Comparison of ENCODE assay signal across 8 mouse cellular contexts in the genomic region with DNA sequence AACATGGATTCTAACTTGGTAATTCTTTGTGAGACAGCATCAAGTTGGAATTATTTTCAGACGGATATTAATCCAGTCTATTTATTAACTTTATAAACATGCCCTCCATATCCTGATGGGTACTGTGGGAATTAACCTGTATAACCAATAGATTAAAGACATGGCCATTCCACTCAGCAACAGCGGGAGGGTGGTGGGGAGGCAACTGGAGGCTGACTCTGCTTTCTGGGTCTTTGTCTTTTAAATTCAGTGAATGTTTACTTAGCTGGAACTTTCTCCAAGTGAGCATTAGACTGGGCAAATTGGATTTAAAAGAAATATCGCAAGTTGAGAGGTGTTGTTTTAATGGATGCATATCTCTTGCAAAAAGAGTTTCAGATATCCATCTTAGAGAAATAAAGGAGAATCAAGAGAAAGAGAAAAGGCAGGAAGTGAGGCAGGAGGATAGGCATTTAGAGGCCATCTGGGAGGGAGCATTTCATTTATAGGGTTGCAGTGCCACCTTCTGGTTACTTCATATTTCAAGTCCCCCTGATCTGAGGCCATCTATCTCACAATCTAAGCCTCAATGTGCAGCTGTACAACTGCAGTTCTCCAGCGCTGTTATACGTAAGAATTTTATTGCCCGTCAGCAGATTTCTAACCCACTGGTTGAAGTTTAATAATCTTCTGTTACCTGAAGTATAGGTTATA.
DNase-seq lines count a peak whose midpoint lies in the region; ATAC-seq lines count a peak whose summit lies in the region.

No protein-coding gene starts in this region.

- ATAC-seq in hindbrain, embryonic 16.5 days = peak; percentile 87

- no peak overlapping the region for H3K4me2 ChIP-seq in hindbrain, embryonic 16.5 days (ENCODE audit: low read length)

- no peaks in the 10 kb centered on the region for H3K9me3 ChIP-seq in forebrain, embryonic 10.5 days
- H3K9me3 ChIP-seq in hindbrain, embryonic 16.5 days (ENCODE audit: control insufficient read depth, low read length) = no peaks in the 10 kb centered on the region
- no peaks in the 10 kb centered on the region for H3K9me3 ChIP-seq in midbrain, embryonic 10.5 days (replicated peaks)

- H3K4me1 ChIP-seq in forebrain, embryonic 10.5 days = peaks cover 20% of the 10 kb centered on the region
- H3K4me1 ChIP-seq in hindbrain, embryonic 16.5 days (ENCODE audit: control insufficient read depth, insufficient read depth, low read depth, low read length) = no peaks in the 10 kb centered on the region
- peaks cover 17% of the 10 kb centered on the region for H3K4me1 ChIP-seq in midbrain, embryonic 10.5 days

- H3K9ac ChIP-seq in hindbrain, embryonic 16.5 days (ENCODE audit: low read depth, low read length) = no peak overlapping the region

- peaks cover 26% of the 10 kb centered on the region; the same call in 1 of the 2 replicates for H3K27me3 ChIP-seq in forebrain, embryonic 10.5 days (ENCODE audit: poor library complexity, severe bottlenecking)
- H3K27me3 ChIP-seq in hindbrain, embryonic 16.5 days (replicated peaks; ENCODE audit: control insufficient read depth, insufficient read depth, low read length) = no peaks in the 10 kb centered on the region
- H3K27me3 ChIP-seq in midbrain, embryonic 10.5 days (ENCODE audit: low read depth, poor library complexity, severe bottlenecking) = peaks cover 3% of the 10 kb centered on the region; the same call in 1 of the 2 replicates

- no peaks in the 10 kb centered on the region for H3K36me3 ChIP-seq in forebrain, embryonic 10.5 days (replicated peaks)
- H3K36me3 ChIP-seq in hindbrain, embryonic 16.5 days (ENCODE audit: control insufficient read depth, insufficient read depth, low read length) = no peaks in the 10 kb centered on the region
- no peaks in the 10 kb centered on the region for H3K36me3 ChIP-seq in midbrain, embryonic 10.5 days

- 20% methylated on average over 6 of the region's 6 CpGs for WGBS in forebrain, embryonic 10.5 days
- WGBS in hindbrain, embryonic 16.5 days = 14% methylated on average over 6 of the region's 6 CpGs
- WGBS in midbrain, embryonic 10.5 days = 18% methylated on average over 6 of the region's 6 CpGs

- H3K4me3 ChIP-seq in forebrain, embryonic 10.5 days = no peak overlapping the region
- H3K4me3 ChIP-seq in hindbrain, embryonic 16.5 days (ENCODE audit: low read length) = no peak overlapping the region
- no peak overlapping the region for H3K4me3 ChIP-seq in midbrain, embryonic 10.5 days

- peak; percentile 47 for DNase-seq in left cerebral cortex, adult 11 months (ENCODE audit: low spot score)
- DNase-seq in left cerebral cortex, adult 8-10 months (ENCODE audit: low spot score in 2 of 2) = no peak
- DNase-seq in brain, adult 2 months (ENCODE audit: low read depth, low spot score) = peak; percentile 81
- DNase-seq in forebrain, embryonic 10.5 days (ENCODE audit: extremely low spot score, low spot score) = peak; percentile 47
- peak; percentile 47 to 77 for DNase-seq in layer of hippocampus, postnatal 14 days (ENCODE audit: low spot score in 2 of 2)
- DNase-seq in midbrain, embryonic 10.5 days (ENCODE audit: low spot score) = peak; percentile 54
- DNase-seq in testis, postnatal 14 days (ENCODE audit: low spot score) = peak; percentile 15

- peak overlapping the region; percentile 65; the same call in 1 of the 2 replicates for H3K27ac ChIP-seq in forebrain, embryonic 10.5 days
- no peak overlapping the region for H3K27ac ChIP-seq in hindbrain, embryonic 16.5 days (ENCODE audit: low read depth, low read length)
- peak overlapping the region; percentile 72 for H3K27ac ChIP-seq in midbrain, embryonic 10.5 days (replicated peaks)

Comparison
In these comparisons a context has a peak if more than half of its experiments do, and no peak if none do; other contexts are left out.
1. DNase-seq: peak in left cerebral cortex, adult 11 months (single experiment), brain, adult 2 months (single experiment), forebrain, embryonic 10.5 days (single experiment), layer of hippocampus, postnatal 14 days (2 of 2), midbrain, embryonic 10.5 days (single experiment) and testis, postnatal 14 days (single experiment); none in left cerebral cortex, adult 8-10 months (0 of 2).